Mouse (Mus musculus) retina, postnatal 7 days (tissue): ENCODE results near the gene Slc22a23.

Experiments
- DNase-seq: peaks from one replicate; pipeline ENCODE4 v3.0.0-alpha.2; 2012; ENCODE audit warnings: low read depth, low spot score

The Slc22a23 gene

DNA sequence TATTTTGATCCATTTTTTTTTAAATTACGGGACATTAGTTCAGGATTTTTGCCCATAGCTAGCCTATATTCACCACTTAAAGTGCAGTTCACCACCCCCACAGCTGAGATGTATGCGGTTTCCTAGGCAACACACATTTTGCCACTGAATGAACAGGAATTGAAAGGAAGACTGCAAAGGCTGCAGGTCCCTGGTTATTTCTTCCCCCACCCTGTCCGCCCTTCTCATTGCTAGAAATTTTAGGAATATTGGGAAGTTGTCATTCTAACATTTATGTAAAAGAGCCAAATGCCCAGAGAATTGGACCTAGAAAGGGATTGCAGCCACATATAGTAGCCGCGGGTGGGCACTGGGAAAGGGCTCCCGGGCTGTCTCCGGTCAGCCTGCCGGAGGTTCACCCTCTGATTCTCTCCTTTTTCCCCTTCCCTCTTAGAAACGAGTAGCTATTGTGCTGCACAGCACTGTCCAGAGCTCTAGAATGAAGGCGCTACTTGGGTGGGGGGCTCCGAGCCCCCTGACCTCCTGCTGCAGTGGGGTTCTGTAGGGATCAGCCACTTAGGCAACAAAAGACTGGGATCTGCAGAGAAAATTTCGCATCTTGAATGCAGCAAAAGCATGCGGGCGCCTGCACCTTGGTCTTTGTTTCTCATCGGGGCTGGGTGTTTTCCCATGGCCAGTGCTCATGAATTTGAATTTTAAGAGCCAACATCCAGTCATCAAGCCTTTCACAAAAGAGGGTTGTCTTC lies 211.5 kb downstream of the Slc22a23 start:
- DNase-seq, result no peak

DNA sequence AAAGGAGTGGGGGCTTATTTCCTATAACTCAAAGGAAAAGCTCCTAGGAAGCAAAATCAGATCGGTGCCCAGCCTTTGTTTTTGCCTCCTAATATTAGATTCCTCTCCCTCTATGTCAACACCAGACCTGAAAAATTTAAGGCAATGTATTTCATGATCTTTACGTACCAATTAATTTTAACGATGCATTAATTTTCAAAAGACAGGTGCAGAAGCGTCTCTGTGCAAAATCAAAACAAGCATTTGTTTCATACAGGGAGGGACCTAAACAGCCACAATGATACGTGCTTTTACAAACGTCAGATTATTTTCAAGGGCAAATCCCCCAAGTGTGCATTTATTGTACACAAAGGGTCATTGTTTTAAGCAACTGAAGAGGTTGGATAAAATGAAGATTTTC lies 212.1 kb downstream of the Slc22a23 start:
- DNase-seq, result no peak

DNA sequence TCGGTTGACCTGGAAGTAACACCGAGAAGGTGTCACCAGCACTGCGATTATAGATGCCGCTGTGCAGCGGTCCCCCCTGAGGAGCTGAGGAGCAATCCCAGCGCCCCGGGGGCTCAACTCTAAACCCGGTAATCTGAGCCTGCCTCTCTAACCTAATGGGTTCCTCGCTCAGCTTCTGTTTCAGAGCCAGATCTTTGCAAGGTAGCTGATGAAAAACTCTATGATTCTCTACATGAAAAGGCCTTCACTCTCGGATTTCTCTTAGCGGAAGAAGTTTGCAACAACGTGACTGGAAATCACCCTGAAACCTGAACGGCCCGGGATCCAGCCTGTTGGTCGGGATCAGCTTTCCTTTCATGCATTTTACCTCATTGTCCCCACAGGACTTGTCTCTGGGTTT lies 212.7 kb downstream of the Slc22a23 start:
- DNase-seq, result no peak

DNA sequence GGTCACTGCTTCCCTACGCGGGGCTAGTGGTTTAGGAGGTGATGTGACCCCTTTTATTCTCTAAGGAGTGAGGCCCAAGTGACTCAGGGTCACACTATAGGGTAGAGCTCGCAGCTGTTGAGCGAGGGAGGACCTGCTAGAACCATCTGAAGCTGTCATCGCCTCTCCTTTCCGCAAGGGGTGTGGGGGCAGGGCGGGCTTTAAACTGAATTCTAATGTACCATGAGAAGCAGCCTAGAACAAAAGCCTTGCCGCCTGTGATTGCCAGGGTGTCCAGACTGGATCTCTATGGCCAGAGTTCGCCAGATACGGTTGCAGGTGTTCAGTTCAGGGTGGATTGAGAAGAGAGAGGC lies 213.3 kb downstream of the Slc22a23 start:
- no peak for DNase-seq

DNA sequence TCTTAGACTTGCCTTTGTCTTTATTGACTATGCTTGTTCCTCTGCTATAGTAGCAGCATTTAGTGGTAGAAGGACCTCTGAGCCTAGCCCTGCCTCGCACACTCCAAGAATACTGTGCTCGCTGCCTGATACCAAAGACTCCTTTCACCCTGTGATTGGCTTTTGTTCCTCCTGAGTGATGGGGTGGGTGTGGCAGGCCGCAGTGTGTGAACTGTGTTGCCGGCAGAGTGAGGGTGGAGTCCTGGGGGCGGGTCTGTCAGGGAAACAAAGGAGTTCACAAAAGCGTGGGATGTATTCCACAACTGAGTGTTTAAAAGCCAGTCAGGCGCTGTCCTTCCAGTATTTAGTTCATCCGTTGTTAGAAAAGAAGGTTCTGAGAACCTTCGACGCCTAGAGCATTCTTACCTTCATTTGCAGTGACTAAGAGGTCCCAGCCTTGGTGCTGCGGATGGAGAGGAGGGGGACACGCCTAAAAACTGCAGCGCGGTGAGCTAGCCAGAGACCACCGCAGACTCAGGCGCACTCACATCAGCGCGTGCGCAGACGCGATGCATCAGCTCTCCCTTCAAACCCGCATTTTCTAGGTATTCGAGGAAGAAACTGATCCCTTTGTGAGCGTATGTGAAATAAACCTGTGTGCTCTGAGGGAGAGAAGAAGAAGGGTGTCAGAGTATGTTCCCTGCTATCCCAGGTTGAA lies 213.8 kb downstream of the Slc22a23 start:
- DNase-seq, result no peak

DNA sequence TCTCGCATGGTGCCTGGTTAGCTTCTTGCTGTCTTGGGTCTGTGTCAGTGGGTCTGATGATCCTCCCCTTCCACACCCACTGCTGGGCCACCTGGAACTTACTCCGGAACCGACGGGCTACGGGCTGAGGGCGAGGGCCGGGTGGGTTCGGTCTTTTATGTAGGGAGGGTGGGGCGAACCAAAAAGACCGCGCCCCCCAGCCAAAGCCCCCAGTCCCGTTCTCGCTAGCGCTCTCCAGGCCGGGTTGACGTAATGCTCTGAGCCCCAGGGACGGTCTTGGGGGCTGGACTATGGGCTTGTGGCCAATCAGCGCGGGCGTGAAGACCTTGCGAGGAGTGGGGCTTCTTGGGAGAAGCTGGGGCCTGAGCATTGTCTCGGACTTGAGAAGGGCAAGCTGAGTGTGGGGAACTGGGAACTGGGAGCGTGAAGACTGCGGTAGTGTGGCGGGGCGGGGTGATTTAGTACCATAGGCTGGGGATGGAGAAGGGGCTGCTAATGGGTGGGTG lies 214.7 kb downstream of the Slc22a23 start, which contains the start of gene Tubb2b:
Tubb2b (minus strand) TSS at position 241 of the 506 bp plus-strand sequence.
- DNase-seq, result peak; percentile 83

DNA sequence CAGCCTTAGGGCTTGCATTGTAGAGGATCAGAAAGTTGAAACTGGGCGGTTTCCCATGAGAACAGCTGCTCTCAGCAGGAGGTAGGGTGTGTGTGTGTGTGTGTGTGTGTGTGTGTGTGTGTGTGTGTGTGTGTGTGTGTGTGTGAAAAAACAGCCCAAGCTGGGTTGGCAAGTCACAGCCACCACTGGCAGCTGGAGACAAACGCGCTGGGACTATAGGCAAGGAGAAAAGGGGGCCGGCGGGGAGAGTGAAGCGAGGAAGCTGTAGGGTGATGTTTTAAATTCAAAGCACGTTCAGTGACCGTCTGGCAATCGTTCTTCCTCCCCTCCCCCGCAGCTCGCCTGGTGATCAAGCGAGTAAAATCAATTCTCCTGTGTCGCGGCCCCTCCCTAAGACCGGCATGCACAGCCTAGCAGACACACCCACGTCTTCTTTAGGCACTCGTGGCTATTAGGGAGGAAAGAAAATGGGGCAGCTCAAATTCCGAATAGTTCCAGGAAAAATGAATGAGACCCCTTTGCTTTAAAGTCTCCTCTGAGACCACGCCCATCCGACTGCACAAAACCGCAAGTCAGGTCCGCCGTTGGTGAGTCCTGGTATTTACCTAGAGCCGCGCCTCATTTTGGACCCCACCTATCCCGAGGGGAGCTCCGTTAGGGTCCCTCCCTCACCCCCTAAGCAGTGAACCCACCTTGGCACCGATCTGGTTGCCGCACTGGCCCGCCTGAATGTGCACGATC lies 215.3 kb downstream of the Slc22a23 start:
- peak; percentile 23 for DNase-seq
